Mouse (Mus musculus) CH12.LX (cell line): Measurements from ENCODE around the gene Yrdc.

Experiments
- CTCF ChIP-seq, 2 experiments: IDR thresholded peaks in 1 of 2; conservative IDR thresholded peaks in 1 of 2; 2 replicates each; pipeline ENCODE4 v1.5.1; 2011 to 2012; ENCODE audit warnings: low read depth in 2 of 2, low read length in 2 of 2, improper control_type of control experiment in 1 of 2, inconsistent platforms in 1 of 2, mild to moderate bottlenecking in 1 of 2, moderate library complexity in 1 of 2
- POLR2A ChIP-seq: IDR thresholded peaks from 2 replicates; pipeline ENCODE4 v1.6.1; 2011; ENCODE audit warnings: low read depth, mild to moderate bottlenecking, improper control_type of control experiment, low read length

- TF ChIP-seq CTCF (conservative IDR thresholded peaks at IDR 0.05 in 1 of 2, IDR thresholded peaks at IDR 0.05 in 1 of 2; ENCODE audit: low read depth in 2 of 2, low read length in 2 of 2) (no peak), POLR2A (no peak)
These were observed 25.0 kb upstream of the Yrdc start for GRCm38 (mm10) chr4:124825371-124825965.
